Mouse (Mus musculus): ENCODE results near the gene Foxn2.

DNA sequence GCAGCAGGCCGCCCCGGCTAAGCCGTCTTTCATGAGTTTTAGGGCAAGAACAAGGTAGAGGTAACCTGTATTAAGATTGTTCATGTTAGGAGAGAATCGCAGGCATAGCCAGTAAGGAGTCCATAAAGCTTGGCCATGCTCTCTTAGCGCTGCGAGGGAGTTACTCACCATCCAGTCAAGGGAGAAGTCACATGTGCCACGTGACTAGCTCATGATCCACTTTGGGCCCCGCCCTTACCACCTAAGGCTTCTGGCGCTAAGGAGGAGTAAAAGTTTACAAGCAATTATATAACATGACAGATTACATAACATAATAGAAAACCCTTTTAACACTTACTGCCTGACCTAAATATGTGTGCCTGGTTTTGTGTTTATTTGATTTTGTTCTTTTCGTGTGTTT is 8.5 kb upstream of the Foxn2 start:
- no peak for TF ChIP-seq POLR2A (IDR thresholded peaks at IDR 0.05; ENCODE audit: insufficient read length, low read depth)
- TF ChIP-seq CEBPB (IDR thresholded peaks at IDR 0.05; ENCODE audit: insufficient read depth, poor library complexity, severe bottlenecking), result no peak
- TF ChIP-seq TCF12 (IDR thresholded peaks at IDR 0.05; ENCODE audit: insufficient read depth, poor library complexity, severe bottlenecking), result no peak
- no peak for TF ChIP-seq E2F4 (IDR thresholded peaks at IDR 0.05; ENCODE audit: insufficient read depth)
